Mouse (Mus musculus): Measurements from ENCODE around the gene Ogdh.
A peak's percentile ranks its signal among the peaks of the same experiment; 100 is the strongest.
"Not testable (repeated sequence)": the region's sequence is repeated elsewhere in the genome, so short reads cannot be mapped to it uniquely, and the experiment has no call there.

Gene Ogdh

DNA sequence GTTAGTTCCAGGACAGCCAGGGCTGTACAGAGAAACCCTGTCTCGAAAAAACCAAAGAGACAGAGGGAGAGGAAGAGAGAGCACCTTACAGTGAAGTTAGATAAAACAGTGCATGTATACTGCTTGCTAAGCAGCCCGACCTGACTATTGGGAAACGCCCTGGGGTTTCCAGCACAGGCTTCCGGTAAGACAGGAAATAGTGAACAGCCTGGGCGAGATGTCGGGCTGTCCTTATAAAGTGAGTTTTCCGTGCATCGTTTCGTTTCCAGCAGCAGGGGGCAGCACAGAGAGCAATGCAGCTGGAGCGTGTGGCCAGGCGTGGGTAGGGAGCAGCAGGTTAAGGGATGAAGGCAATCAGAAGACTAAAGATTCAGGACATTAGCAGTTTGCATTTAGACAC is 74.5 kb downstream of the Ogdh start:
- peak; percentile 76 for DNase-seq (ENCODE audit: extremely low spot score, low spot score)

- DNase-seq (ENCODE audit: extremely low spot score, low spot score), result no peak
Measured at GRCm38 (mm10) chr11:6366434-6366833, 75.0 kb downstream of the Ogdh start.

DNA sequence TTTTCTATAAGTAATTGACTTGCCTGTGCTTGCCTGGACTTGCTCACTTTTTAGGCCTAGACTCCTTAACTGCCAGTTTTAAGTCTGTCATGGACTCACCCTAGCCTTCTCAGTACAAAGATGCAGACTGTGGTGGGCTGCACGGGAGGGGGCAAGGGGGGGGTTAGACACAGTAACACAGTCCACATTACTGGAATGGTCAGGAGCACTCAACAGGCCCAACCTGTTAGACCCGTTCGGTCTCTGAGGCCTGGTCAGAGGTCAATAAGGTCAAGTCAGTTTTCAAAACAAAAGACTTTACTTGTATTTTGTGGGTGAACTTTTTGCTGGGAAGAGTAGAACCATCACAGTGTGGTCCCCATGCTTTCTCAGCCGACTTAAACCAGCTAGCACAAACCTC is 75.7 kb downstream of the Ogdh start:
- no peak for DNase-seq (ENCODE audit: extremely low spot score, low spot score)

GRCm38 (mm10) chr11:6367986-6368385 is 76.6 kb downstream of the Ogdh start:
- DNase-seq (ENCODE audit: extremely low spot score, low spot score), result not testable (repeated sequence)

DNA sequence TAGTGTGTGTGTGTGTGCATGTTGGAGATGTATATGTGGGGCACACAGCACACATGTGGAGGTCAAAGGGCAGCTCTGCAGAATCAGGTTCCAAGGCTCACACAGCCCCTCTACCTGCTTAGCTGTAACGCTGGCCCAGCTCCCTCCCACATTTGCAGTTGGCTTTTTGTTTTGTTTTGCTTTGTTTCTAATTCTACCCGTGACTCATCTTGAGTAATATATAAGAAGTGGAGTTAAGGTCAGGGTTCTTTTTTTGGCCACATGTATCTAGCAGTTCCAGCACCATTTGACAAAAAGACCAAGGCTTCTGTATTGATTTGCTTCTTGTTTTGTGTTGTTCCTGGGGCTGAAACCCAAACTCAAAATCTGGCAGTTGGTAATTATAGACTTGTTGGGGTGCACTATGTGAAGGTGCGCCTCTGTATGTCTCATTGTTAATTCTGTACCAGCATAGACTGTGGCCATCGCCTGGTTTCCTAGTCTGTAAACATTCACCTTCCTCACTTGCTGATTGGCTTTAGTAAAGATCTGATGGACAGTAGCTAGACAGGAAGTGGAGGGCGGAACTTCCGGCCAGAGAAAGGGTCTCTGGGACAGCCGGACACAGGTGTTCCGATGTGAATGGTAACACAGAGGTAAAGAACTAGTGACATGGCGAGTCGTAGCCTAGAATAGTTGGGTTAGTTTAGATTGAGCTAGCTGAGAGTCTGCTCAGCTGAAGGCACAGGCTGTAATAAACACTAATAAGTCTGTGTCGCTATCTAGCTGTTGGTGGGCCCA is 80.1 kb downstream of the Ogdh start:
- DNase-seq (ENCODE audit: extremely low spot score, low spot score), result no peak

DNA sequence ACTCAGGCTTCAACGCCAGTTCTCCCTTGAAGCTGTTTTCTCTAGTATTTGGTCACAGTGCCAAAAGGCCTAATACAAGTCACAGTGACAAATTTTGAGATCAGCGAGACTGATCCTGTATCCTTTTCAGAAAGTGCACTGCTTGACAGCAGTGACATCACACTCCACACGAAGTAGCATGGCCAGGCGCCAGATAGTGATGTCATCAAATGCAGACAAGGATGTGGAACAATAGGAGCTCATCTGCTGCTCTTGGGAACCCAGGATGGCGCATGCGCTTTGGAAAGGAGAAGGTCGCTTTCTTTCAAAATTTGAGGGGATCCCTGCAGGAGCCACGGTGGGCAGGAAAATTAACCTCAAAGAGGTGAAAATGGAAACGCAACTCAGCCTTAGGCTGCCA is 81.4 kb downstream of the Ogdh start:
- DNase-seq (ENCODE audit: extremely low spot score, low spot score), result no peak

GRCm38 (mm10) chr11:6380916-6381315 is 89.5 kb downstream of the Ogdh start:
- no peak for DNase-seq (ENCODE audit: extremely low spot score, low spot score)

- no peak for DNase-seq (ENCODE audit: extremely low spot score, low spot score)
Measured at GRCm38 (mm10) chr11:6388126-6388725, 96.8 kb downstream of the Ogdh start.

- DNase-seq (ENCODE audit: extremely low spot score, low spot score), result peak; percentile 99
Measured at GRCm38 (mm10) chr11:6388726-6389413, 97.4 kb downstream of the Ogdh start, which contains the start of gene Zmiz2. Zmiz2 (plus strand) TSS chr11:6389074.

GRCm38 (mm10) chr11:6389483-6389921 is 98.1 kb downstream of the Ogdh start:
- peak; percentile 64 for DNase-seq (ENCODE audit: extremely low spot score, low spot score)

- DNase-seq (ENCODE audit: extremely low spot score, low spot score), result no peak
Measured at GRCm38 (mm10) chr11:6390376-6391053, 99.1 kb downstream of the Ogdh start.

DNA sequence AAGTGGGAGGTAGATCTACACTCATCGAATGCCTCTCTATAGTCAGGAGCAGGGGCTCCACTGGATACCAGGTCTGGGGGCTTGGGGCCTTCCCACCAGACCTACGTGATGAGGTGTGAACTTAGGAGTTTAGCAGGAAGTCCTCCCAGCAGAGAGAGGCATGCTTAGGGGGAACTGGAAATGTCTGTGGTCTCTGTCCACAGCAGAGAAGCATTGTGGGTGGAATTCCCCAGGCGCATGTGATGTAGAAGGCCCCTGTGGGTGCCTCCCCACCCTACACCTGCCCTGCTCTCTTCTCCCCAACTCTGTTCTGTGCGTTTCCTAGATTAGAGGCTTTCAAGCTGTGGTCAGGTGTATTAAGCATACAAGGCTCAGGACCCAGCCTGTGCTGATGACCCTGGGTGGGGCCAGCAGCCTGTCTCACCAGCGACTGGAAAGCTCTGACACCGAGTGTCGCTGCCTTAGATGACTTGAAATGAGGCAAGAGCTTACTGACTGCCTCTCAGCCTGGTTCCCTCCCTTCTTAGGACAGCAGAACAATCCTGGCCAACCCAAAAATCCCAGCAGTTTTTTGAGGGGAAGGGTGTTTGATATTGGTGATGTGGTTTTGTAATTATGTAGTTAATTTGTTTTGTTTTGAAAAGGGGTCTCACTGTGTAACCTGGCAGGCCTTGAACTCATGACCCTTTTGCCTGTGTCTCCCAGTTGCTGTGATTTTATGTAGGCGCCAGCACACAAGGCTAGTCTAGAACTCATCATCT is 100.3 kb downstream of the Ogdh start:
- no peak for DNase-seq (ENCODE audit: extremely low spot score, low spot score)

GRCm38 (mm10) chr11:6392857-6393256 is 101.4 kb downstream of the Ogdh start:
- DNase-seq (ENCODE audit: extremely low spot score, low spot score), result no peak

- no peak for DNase-seq (ENCODE audit: extremely low spot score, low spot score)
Measured at GRCm38 (mm10) chr11:6393866-6394265, 102.4 kb downstream of the Ogdh start.

- no peak for DNase-seq (ENCODE audit: extremely low spot score, low spot score)
Measured at GRCm38 (mm10) chr11:6395565-6395964, 104.1 kb downstream of the Ogdh start.

- DNase-seq (ENCODE audit: extremely low spot score, low spot score), result no peak
Measured at GRCm38 (mm10) chr11:6398141-6398540, 106.7 kb downstream of the Ogdh start.

GRCm38 (mm10) chr11:6402515-6403510 is 111.4 kb downstream of the Ogdh start:
- peak; percentile 56 for DNase-seq (ENCODE audit: extremely low spot score, low spot score)

GRCm38 (mm10) chr11:6403830-6404405 is 112.5 kb downstream of the Ogdh start:
- no peak for DNase-seq (ENCODE audit: extremely low spot score, low spot score)

Measured in neural tube, embryonic 10.5 days (tissue).